Mouse (Mus musculus): ENCODE results near the gene Ppp1r10.

- no peak for TF ChIP-seq POLR2A (IDR thresholded peaks at IDR 0.05; ENCODE audit: insufficient read depth, low read depth, low read length)
- peak; percentile 50 for TF ChIP-seq CTCF (IDR thresholded peaks at IDR 0.05; ENCODE audit: insufficient read depth, low read depth, low read length)
Measured at GRCm38 (mm10) chr17:35937700-35938348, 21.6 kb downstream of the Ppp1r10 start.
